Mouse (Mus musculus): ENCODE data around the gene Acsl1. TPM values are rescaled to one million over a fixed set of nuclear protein-coding genes. Genes with fewer than 3 reads are reported as not detected.
A peak's percentile ranks its signal among the peaks of the same experiment; 100 is the strongest.

Acsl1 gene
- polyA plus RNA-seq, 1 experiment from 2014 or later, result 18.5 TPM

DNA sequence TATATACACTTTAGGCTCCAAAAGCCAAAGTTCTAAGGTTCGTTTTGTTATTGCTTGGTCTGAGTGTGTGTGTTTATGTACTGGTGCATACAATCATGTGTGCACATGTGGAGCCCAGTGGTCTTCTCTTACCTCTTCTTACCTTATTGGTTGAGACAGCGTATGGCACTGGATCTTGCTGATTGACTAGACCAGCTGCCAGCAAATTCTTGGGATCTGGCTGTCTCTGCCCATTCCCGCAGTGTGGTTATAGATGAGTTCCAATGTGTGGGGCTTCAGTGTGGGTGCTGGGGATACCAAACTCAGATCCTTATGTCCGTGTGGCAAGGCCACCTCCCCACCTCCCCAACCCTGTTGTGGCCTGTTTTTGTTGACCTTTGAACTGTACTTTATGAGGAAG is 21.8 kb upstream of the Acsl1 start:
- H3K27ac ChIP-seq, result no peak overlapping the region
- 0 out of 2 replicates have a peak, but pooled peaks cover 5% of the 10 kb centered on the region for H3K9me3 ChIP-seq (replicated peaks)
- H3K9ac ChIP-seq, result no peak overlapping the region
- H3K27me3 ChIP-seq, result no peaks in the 10 kb centered on the region
- WGBS, result 79% methylated on average over 4 of the region's 4 CpGs
- H3K36me3 ChIP-seq, result no peaks in the 10 kb centered on the region
- ATAC-seq (replicated peaks; ENCODE audit: low FRiP score), result no peak
- no peak overlapping the region for H3K4me3 ChIP-seq (replicated peaks)
- no peak overlapping the region for H3K4me2 ChIP-seq
- peaks cover 13% of the 10 kb centered on the region for H3K4me1 ChIP-seq

DNA sequence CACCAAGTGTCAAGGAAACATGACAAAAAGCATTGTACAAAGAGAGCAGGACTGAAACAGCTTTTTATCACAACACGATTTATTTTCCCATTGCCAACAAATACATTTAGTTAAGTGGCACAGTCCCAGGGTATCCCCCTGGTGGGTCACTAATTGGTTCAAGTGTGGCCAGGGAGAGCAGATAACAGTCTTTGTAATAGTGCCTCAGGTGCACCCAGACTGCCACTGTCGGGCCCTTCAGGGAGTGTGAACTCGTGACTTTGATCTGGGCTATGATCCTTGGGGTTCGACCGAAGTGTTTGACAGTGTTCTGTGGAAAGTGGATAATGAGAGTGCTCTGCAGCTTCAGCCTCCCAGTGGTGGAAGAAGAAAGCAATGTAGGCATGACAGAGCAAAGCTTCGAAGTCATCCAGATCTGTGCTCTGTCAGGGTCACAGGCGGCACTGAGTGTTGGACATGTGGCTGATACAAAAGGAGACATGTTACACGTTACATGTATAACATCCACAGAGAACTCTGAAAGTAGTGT is 21.1 kb upstream of the Acsl1 start:
- Histone ChIP-seq H3K27me3 (no peaks in the 10 kb centered on the region), H3K9ac (no peak overlapping the region), H3K36me3 (no peaks in the 10 kb centered on the region), H3K4me3 (replicated peaks) (no peak overlapping the region), H3K9me3 (replicated peaks) (0 out of 2 replicates have a peak, but pooled peaks cover 11% of the 10 kb centered on the region), H3K27ac (no peak overlapping the region), H3K4me1 (peaks cover 13% of the 10 kb centered on the region), H3K4me2 (no peak overlapping the region)
- WGBS, result 51% methylated on average over 8 of the region's 8 CpGs
- no peak for ATAC-seq (replicated peaks; ENCODE audit: low FRiP score)

DNA sequence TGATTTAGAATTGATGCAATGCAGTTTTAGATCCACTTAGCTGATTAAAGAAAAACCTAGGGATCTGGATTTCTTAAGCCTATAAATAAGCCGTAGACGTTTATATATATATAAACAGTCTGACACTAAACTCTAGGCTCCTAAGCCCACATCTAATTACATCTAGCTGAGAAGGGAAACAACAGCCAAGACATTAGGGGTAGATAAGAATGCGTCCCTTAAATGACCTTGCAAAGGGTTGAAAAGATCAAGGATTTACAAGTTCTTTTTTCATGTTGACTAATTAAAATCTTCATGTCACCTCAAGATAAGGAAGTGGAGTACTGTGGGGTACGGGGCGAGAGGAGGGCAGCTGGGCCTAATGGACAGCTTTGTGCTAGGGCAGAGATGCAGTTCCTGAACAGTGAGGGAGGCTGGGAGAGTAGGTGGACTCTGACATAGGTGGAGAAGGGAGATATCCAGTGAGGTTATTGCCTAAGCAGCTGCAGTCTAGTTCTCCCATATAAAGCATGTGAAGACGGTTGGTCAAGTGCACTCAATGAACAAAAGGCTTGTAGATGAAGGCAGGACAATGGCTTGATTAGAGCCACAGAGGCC is 12.5 kb upstream of the Acsl1 start:
- Histone ChIP-seq H3K9ac (no peak overlapping the region), H3K27me3 (no peaks in the 10 kb centered on the region)
- no peak for ATAC-seq (replicated peaks; ENCODE audit: low FRiP score)

DNA sequence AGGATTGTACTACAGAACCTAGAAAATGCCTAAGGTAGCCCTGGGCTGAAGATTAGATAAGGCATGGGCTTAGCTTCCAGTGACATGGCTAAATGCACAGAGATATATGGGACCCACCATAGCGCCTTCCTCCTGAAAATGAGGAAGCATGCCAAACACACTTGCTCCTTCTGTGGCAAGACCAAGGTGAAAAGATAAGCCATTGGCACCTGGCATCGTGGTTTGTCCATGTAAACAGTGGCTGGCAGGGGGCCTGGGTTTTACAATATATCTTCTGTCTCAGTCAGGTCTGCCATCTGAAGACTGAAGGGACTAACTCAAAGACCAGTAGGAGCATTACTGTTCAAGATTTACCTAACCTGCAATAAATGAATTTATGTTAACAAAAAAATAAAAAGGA is 2.4 kb upstream of the Acsl1 start:
- Histone ChIP-seq H3K9ac (no peak overlapping the region), H3K9me3 (replicated peaks) (no peaks in the 10 kb centered on the region), H3K27me3 (no peaks in the 10 kb centered on the region), H3K4me1 (peaks cover 9% of the 10 kb centered on the region; the same call in 1 of the 2 replicates), H3K36me3 (no peaks in the 10 kb centered on the region), H3K4me2 (no peak overlapping the region), H3K4me3 (replicated peaks) (no peak overlapping the region), H3K27ac (no peak overlapping the region)
- ATAC-seq (replicated peaks; ENCODE audit: low FRiP score), result no peak
- WGBS, result 89% methylated on average over 2 of the region's 2 CpGs

More for the DNA sequence above, 12.5 kb upstream of the Acsl1 start:
- H3K36me3 ChIP-seq, result no peaks in the 10 kb centered on the region
- H3K4me3 ChIP-seq (replicated peaks), result no peak overlapping the region
- 0 out of 2 replicates have a peak, but pooled peaks cover 11% of the 10 kb centered on the region for H3K9me3 ChIP-seq (replicated peaks)
- H3K4me1 ChIP-seq, result no peaks in the 10 kb centered on the region
- no peak overlapping the region for H3K27ac ChIP-seq
- 51% methylated on average over 6 of the region's 6 CpGs for WGBS
- no peak overlapping the region for H3K4me2 ChIP-seq

DNA sequence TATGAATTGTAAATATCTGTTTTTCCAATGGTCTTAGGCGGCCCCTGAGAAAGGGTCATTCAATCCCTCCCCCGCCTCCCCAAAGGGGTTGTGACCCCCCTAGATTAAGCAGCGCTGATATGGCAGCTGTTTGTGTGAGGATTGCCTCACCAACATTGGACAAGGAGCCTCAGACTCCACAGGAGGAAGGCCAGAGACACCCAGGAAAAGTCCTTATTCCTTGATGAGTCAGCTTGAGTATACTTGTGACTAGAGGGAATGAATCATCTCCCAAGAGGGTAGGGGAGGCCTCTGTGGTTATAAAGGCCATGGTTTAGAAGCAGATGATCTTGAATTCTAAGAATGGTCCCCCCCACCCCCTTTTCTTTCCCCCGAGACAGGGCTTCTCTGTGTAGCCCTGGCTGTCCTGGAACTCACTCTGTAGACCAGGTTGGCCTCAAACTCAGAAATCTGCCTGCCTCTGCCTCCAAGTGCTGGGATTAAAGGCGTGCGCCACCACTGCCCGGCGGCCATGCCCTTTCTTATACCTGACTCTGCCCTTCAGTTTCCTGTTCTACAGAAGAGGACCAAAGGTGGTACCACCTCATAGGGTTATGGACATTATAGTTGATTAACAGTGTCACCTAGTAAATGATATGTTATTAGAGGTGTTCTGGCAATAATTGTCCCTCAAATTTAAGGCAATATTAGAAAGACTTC is 1.6 kb upstream of the Acsl1 start:
- no peak for ATAC-seq (replicated peaks; ENCODE audit: low FRiP score)
- Histone ChIP-seq H3K4me2 (no peak overlapping the region), H3K4me1 (peaks cover 9% of the 10 kb centered on the region; the same call in 1 of the 2 replicates), H3K4me3 (replicated peaks) (no peak overlapping the region), H3K27me3 (no peaks in the 10 kb centered on the region), H3K36me3 (no peaks in the 10 kb centered on the region), H3K9me3 (replicated peaks) (no peaks in the 10 kb centered on the region), H3K27ac (no peak overlapping the region), H3K9ac (no peak overlapping the region)
- 93% methylated on average over 8 of the region's 8 CpGs for WGBS

DNA sequence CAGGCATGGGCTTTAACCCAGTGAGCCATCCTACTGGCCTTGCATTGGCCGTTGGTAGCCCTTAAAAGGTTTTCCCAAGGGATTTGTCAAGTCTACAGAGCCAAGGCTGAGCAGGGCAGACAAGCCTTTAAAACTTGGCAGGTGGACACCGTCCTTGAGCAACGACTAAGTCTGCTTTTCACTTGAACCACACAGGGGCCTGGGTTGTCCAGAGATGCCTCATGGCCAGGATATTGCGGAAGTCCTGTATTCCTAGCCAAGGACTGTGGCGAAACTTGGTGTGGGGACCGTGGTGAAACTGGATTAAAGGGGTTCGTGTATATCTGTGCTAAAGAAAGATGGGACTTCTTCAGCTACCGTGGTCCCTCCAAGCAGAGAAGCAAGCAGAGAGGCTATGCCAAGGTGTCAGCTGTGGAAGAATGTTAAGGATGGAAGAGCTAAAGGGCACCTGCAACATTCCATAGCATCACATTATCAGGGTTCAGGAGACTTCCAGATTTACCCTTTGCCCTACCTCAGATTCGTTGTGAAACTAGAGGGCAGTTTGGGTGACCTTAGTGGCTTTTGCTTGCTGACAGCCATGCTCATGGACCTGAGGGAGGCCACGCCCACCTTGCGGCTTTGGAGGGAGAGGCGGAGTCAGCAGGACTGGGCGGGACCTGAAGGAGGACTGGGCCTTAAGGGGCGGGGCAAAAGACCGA is 596 bp upstream of the Acsl1 start:
- H3K9me3 ChIP-seq (replicated peaks), result no peaks in the 10 kb centered on the region
- no peaks in the 10 kb centered on the region for H3K36me3 ChIP-seq
- 42% methylated on average over 15 of the region's 15 CpGs for WGBS
- H3K4me3 ChIP-seq (replicated peaks), result peak overlapping the region; percentile 91
- no peak; the same call in 1 of the 2 replicates for ATAC-seq (replicated peaks; ENCODE audit: low FRiP score)
- H3K4me2 ChIP-seq, result peak overlapping the region; percentile 97
- no peaks in the 10 kb centered on the region for H3K27me3 ChIP-seq
- H3K4me1 ChIP-seq, result peaks cover 9% of the 10 kb centered on the region; the same call in 1 of the 2 replicates
- H3K27ac ChIP-seq, result peak overlapping the region; percentile 41
- H3K9ac ChIP-seq, result no peak overlapping the region

DNA sequence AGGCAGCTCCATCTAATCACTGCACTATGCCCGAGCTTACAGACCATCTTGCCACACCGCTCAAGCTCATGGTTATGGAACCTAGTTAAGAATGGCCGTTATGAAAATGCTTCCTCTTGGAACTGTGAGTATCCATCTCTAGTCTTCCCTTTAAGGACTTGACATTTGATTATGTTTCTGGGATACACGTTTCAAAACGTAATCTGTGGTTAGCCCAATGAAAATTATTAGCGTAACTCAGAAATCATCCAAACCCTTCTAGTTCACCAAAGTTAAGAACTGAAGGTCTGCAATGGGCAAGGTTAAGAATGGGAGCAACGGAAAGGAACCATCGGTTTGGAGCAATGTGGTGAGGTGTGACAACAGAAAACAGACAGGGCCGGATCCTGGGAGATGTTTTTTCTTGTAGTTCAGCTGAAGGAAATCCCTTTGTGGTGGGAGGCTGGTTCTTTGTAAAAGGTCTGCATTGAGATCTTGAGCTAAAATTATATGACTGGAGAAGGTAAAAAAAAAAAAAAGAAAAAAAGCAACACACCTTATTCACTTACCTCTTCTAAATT is 1.2 kb downstream of the Acsl1 start:
- peak overlapping the region; percentile 91 for H3K4me3 ChIP-seq (replicated peaks)
- peak overlapping the region; percentile 76 for H3K9ac ChIP-seq
- no peaks in the 10 kb centered on the region for H3K9me3 ChIP-seq (replicated peaks)
- H3K27me3 ChIP-seq, result no peaks in the 10 kb centered on the region
- H3K4me1 ChIP-seq, result peaks cover 9% of the 10 kb centered on the region; the same call in 1 of the 2 replicates
- no peak overlapping the region for H3K27ac ChIP-seq
- ATAC-seq (replicated peaks; ENCODE audit: low FRiP score), result no peak
- WGBS, result 36% methylated on average over 9 of the region's 9 CpGs
- H3K36me3 ChIP-seq, result no peaks in the 10 kb centered on the region
- peak overlapping the region; percentile 97 for H3K4me2 ChIP-seq

DNA sequence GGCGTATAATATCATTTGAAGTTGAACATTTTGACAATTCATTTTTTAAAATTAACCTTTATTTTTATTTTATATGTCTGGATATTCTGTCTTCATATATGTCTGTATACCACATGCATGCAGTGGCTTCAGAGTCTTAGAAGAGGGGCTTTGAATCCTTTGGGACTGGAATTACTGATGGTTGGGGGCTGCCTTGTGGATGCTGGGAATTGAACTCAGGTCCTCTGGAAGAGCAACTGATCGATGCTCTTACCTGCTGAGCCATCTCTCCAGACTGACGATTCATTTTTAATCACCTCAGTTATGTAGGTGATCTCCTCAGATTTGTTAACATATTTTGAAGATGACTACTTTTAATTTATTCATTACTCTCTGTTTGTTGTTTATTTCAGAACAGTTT is 3.3 kb downstream of the Acsl1 start:
- Histone ChIP-seq H3K4me1 (peaks cover 9% of the 10 kb centered on the region; the same call in 1 of the 2 replicates), H3K36me3 (no peaks in the 10 kb centered on the region), H3K9me3 (replicated peaks) (no peaks in the 10 kb centered on the region), H3K9ac (no peak overlapping the region), H3K27me3 (no peaks in the 10 kb centered on the region), H3K4me2 (no peak overlapping the region), H3K4me3 (replicated peaks) (no peak overlapping the region), H3K27ac (no peak overlapping the region)
- no peak for ATAC-seq (replicated peaks; ENCODE audit: low FRiP score)
- 91% methylated on average over 3 of the region's 3 CpGs for WGBS

DNA sequence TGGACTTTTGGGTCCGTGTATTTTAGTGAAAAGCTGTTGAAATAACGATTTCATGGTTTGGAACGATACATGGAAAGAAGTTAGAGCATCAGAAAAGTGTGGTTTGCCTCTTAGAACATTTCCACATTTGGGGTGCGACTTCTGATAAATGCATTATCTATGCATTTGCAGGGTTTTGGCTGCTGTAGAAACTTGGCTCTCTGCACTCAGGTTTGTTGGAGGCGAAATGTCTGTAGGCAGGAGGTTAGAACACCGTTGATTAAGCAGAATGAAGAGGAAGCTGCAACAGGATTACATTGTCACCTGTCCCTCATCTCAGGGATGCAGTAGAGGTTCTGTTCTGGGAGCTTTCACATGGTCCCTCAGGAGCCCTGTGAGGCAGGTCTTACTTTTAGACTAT is 3.8 kb downstream of the Acsl1 start:
- Histone ChIP-seq H3K4me2 (no peak overlapping the region), H3K27ac (no peak overlapping the region)
- 87% methylated on average over 6 of the region's 6 CpGs for WGBS

DNA sequence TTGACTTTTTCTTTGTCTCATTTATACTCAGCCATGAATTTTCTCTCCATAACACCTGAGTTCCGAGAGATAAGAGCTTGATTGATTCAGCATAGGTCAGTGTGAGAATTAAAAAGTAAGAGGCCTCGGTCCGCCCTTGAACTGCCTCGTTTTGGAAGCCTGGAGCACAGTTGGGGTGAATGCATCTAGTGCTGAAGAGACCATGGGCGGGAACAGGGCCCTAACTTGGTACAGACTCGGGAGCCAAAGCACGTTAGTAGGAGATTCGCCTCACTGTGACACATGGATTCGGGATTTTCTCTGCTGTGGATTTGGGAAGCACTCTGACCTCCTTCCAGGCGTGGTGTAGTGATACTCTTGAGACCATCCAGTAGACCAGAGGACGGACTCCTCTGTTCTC is 4.6 kb downstream of the Acsl1 start:
- 87% methylated on average over 11 of the region's 11 CpGs for WGBS
- H3K9me3 ChIP-seq (replicated peaks), result no peaks in the 10 kb centered on the region
- no peaks in the 10 kb centered on the region for H3K27me3 ChIP-seq
- H3K4me1 ChIP-seq, result peaks cover 15% of the 10 kb centered on the region; the same call in 1 of the 2 replicates
- H3K27ac ChIP-seq, result no peak overlapping the region
- no peaks in the 10 kb centered on the region for H3K36me3 ChIP-seq
- no peak for ATAC-seq (replicated peaks; ENCODE audit: low FRiP score)
- no peak overlapping the region for H3K4me2 ChIP-seq
- no peak overlapping the region for H3K9ac ChIP-seq
- no peak overlapping the region for H3K4me3 ChIP-seq (replicated peaks)

More for the DNA sequence above, 3.8 kb downstream of the Acsl1 start:
- H3K9ac ChIP-seq, result no peak overlapping the region
- no peaks in the 10 kb centered on the region for H3K27me3 ChIP-seq
- no peak for ATAC-seq (replicated peaks; ENCODE audit: low FRiP score)
- no peaks in the 10 kb centered on the region for H3K9me3 ChIP-seq (replicated peaks)
- no peak overlapping the region for H3K4me3 ChIP-seq (replicated peaks)
- H3K36me3 ChIP-seq, result no peaks in the 10 kb centered on the region
- H3K4me1 ChIP-seq, result peaks cover 9% of the 10 kb centered on the region; the same call in 1 of the 2 replicates

DNA sequence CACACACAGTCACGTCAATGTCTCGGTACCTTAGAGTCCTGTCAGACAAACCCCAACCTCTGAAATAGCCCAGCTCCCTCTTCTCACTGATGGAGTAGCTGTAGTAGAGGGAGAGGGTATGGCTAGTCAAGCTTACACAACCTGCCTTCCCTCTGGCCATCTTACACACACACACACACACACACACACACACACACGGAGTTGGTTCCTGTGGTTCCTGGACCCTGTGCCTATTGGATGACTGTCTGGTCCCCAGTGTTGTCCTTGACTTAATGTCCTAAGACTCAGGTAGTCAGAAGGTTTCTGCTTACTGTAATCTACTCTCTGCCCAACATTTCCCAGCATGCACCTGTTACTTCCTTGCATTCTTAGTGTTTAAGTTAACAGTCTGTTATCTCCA is 5.1 kb downstream of the Acsl1 start:
- ATAC-seq (replicated peaks; ENCODE audit: low FRiP score), result no peak
- H3K4me2 ChIP-seq, result no peak overlapping the region
- no peaks in the 10 kb centered on the region for H3K9me3 ChIP-seq (replicated peaks)
- WGBS, result 92% methylated on average over 3 of the region's 3 CpGs
- H3K36me3 ChIP-seq, result no peaks in the 10 kb centered on the region
- H3K4me1 ChIP-seq, result peaks cover 20% of the 10 kb centered on the region; the same call in 1 of the 2 replicates
- no peak overlapping the region for H3K9ac ChIP-seq
- H3K4me3 ChIP-seq (replicated peaks), result no peak overlapping the region
- no peaks in the 10 kb centered on the region for H3K27me3 ChIP-seq
- H3K27ac ChIP-seq, result no peak overlapping the region
